Mouse (Mus musculus) spleen, postnatal 4 days (tissue): ENCODE data around the gene Arhgap6.
A peak's percentile ranks its signal among the peaks of the same experiment; 100 is the strongest.

Source experiments
- DNase-seq, 2 experiments: peaks; one replicate each; pipeline ENCODE4 v3.0.0; 2022; ENCODE audit warnings: low spot score in 2 of 2

Gene Arhgap6

GRCm38 (mm10) chrX:168794974-168795858 lies at the start of gene Arhgap6:
Gene Arhgap6 (plus strand): TSS chrX:168795099.
- DNase-seq = peak in 1 of 2 experiments; percentile 60

GRCm38 (mm10) chrX:168747011-168747410 lies 47.9 kb upstream of the Arhgap6 start:
- no peak for DNase-seq

- DNase-seq = peak in 1 of 2 experiments; percentile 59
Measured at GRCm38 (mm10) chrX:168795859-168796848, 1.3 kb downstream of the Arhgap6 start.

- no peak for DNase-seq
Measured at GRCm38 (mm10) chrX:168804677-168805076, 9.8 kb downstream of the Arhgap6 start.

- DNase-seq = no peak
Measured at GRCm38 (mm10) chrX:168810513-168811265, 15.8 kb downstream of the Arhgap6 start.

- DNase-seq = no peak
Measured at GRCm38 (mm10) chrX:168818858-168819257, 24.0 kb downstream of the Arhgap6 start.

GRCm38 (mm10) chrX:168824166-168824565 lies 29.3 kb downstream of the Arhgap6 start:
- no peak for DNase-seq

- no peak for DNase-seq
Measured at GRCm38 (mm10) chrX:168832343-168832742, 37.4 kb downstream of the Arhgap6 start.

GRCm38 (mm10) chrX:168848062-168848461 lies 53.2 kb downstream of the Arhgap6 start:
- no peak for DNase-seq

GRCm38 (mm10) chrX:168874688-168875087 lies 79.8 kb downstream of the Arhgap6 start:
- no peak for DNase-seq

GRCm38 (mm10) chrX:168903557-168903956 lies 108.7 kb downstream of the Arhgap6 start:
- DNase-seq = no peak

- DNase-seq = no peak
Measured at GRCm38 (mm10) chrX:168904086-168904485, 109.2 kb downstream of the Arhgap6 start.

GRCm38 (mm10) chrX:168907586-168907985 lies 112.7 kb downstream of the Arhgap6 start:
- no peak for DNase-seq

GRCm38 (mm10) chrX:168913519-168913918 lies 118.6 kb downstream of the Arhgap6 start:
- no peak for DNase-seq

GRCm38 (mm10) chrX:168920942-168921341 lies 126.0 kb downstream of the Arhgap6 start:
- no peak for DNase-seq

- no peak for DNase-seq
Measured at GRCm38 (mm10) chrX:168932420-168932819, 137.5 kb downstream of the Arhgap6 start.

- DNase-seq = no peak
Measured at GRCm38 (mm10) chrX:168935447-168935846, 140.5 kb downstream of the Arhgap6 start.

- DNase-seq = no peak
Measured at GRCm38 (mm10) chrX:168937941-168938340, 143.0 kb downstream of the Arhgap6 start.

GRCm38 (mm10) chrX:168941684-168942083 lies 146.8 kb downstream of the Arhgap6 start:
- no peak for DNase-seq

- DNase-seq = no peak
Measured at GRCm38 (mm10) chrX:168943217-168943616, 148.3 kb downstream of the Arhgap6 start.

GRCm38 (mm10) chrX:168975444-168975843 lies 180.5 kb downstream of the Arhgap6 start:
- no peak for DNase-seq
